17 mouse cellular contexts compared by ENCODE assay signal in the genomic region with DNA sequence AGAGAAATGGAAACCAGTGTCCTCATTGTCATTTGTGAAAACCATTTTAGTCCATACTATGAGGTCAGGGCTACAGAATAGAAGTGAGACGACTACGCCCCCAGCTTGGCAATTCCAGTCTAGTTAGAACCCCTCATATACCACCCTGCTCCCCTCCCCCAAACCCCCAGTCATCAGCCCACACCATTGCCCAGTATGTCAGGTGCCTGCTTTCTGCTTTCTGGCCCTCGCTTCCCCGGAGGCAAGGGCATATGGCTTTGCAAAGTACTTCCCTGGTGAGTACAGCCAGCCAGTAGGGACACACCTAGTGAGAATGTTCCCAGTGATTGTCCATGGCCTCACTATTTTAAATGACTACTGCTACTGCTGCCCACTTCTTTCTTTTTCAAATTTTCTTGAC. TPM values are rescaled to one million over a fixed set of nuclear protein-coding genes. Genes with fewer than 3 reads are reported as not detected.
DNase-seq lines count a peak whose midpoint lies in the region; ATAC-seq and TF ChIP-seq lines count a peak whose summit lies in the region.
"Had no signal": no experiment of that assay in that cellular context is flagged by ENCODE, and none has a peak within 500 bp of the region (broad histone marks: within the 10 kb centered on the region; RNA-seq: fewer than 3 reads in every experiment).

No protein-coding gene starts in this region.

- TF ChIP-seq EP300 in ES-Bruce4 (IDR thresholded peaks at IDR 0.05; ENCODE audit: insufficient read depth, low read depth, low read length): peak; percentile 92

- TF ChIP-seq POLR2A in ES-Bruce4 (IDR thresholded peaks at IDR 0.05; ENCODE audit: insufficient read depth, low read length): no peak

- no peak overlapping the region for H3K27ac ChIP-seq in kidney, embryonic 15.5 days
- peak overlapping the region; percentile 94 for H3K27ac ChIP-seq in ES-Bruce4 (ENCODE audit: insufficient read depth, low read length)
- peak overlapping the region; percentile 52; the same call in 1 of the 2 replicates for H3K27ac ChIP-seq in limb, embryonic 13.5 days
- H3K27ac ChIP-seq: embryonic facial prominence, embryonic 10.5 days; forebrain, embryonic 15.5 days; heart, embryonic 13.5 days; hindbrain, embryonic 12.5 days had no signal

- H3K4me2 ChIP-seq in kidney, embryonic 15.5 days: no peak overlapping the region
- H3K4me2 ChIP-seq in limb, embryonic 13.5 days (replicated peaks): no peak overlapping the region

- H3K9ac ChIP-seq in kidney, embryonic 15.5 days: no peak overlapping the region
- H3K9ac ChIP-seq in ES-Bruce4 (ENCODE audit: low read depth, poor library complexity, severe bottlenecking): no peak overlapping the region
- H3K9ac ChIP-seq in limb, embryonic 13.5 days: no peak overlapping the region
- H3K9ac ChIP-seq: forebrain, embryonic 15.5 days; heart, embryonic 13.5 days; hindbrain, embryonic 12.5 days had no signal

- no peak overlapping the region for H3K4me3 ChIP-seq in kidney, embryonic 15.5 days (replicated peaks)
- no peak overlapping the region for H3K4me3 ChIP-seq in ES-Bruce4 (ENCODE audit: low read depth, low read length)
- no peak overlapping the region for H3K4me3 ChIP-seq in limb, embryonic 13.5 days
- H3K4me3 ChIP-seq: heart, embryonic 13.5 days; hindbrain, embryonic 12.5 days had no signal

- no peaks in the 10 kb centered on the region for H3K36me3 ChIP-seq in kidney, embryonic 15.5 days
- H3K36me3 ChIP-seq in ES-Bruce4 (ENCODE audit: control insufficient read depth, insufficient read depth, low read length, poor library complexity, severe bottlenecking): no peaks in the 10 kb centered on the region
- H3K36me3 ChIP-seq in limb, embryonic 13.5 days: no peaks in the 10 kb centered on the region
- H3K36me3 ChIP-seq: embryonic facial prominence, embryonic 10.5 days; forebrain, embryonic 15.5 days; heart, embryonic 13.5 days; hindbrain, embryonic 12.5 days had no signal

- no peak for ATAC-seq in kidney, embryonic 15.5 days (replicated peaks; ENCODE audit: low FRiP score)
- ATAC-seq in limb, embryonic 13.5 days (ENCODE audit: low FRiP score, low read depth): no peak
- ATAC-seq in inflammation-experienced regulatory T-cells, adult 6 months: no peak
- ATAC-seq: forebrain, embryonic 15.5 days; Patski had no signal

- WGBS in kidney, embryonic 15.5 days: 73% methylated on average over 4 of the region's 4 CpGs
- WGBS in limb, embryonic 13.5 days: 59% methylated on average over 4 of the region's 4 CpGs

- TF ChIP-seq CTCF in ES-Bruce4 (IDR thresholded peaks at IDR 0.05; ENCODE audit: low read depth, low read length): no peak

- peaks cover 79% of the 10 kb centered on the region for H3K27me3 ChIP-seq in kidney, embryonic 15.5 days
- no peaks in the 10 kb centered on the region for H3K27me3 ChIP-seq in ES-Bruce4 (ENCODE audit: control insufficient read depth, insufficient read depth, low read length, poor library complexity, severe bottlenecking)
- peaks cover 9% of the 10 kb centered on the region; the same call in 1 of the 2 replicates for H3K27me3 ChIP-seq in limb, embryonic 13.5 days
- H3K27me3 ChIP-seq: forebrain, embryonic 15.5 days had no signal

- peaks cover 18% of the 10 kb centered on the region for H3K4me1 ChIP-seq in kidney, embryonic 15.5 days
- H3K4me1 ChIP-seq in ES-Bruce4 (ENCODE audit: control insufficient read depth, insufficient read depth, low read length): peaks cover 9% of the 10 kb centered on the region
- peaks cover 55% of the 10 kb centered on the region for H3K4me1 ChIP-seq in limb, embryonic 13.5 days
- H3K4me1 ChIP-seq: heart, embryonic 13.5 days had no signal

- peak; percentile 34 for DNase-seq in kidney, postnatal 14 days
- DNase-seq in ZHBTc4 (ENCODE audit: low read depth, low spot score): peak; percentile 66
- no peak for DNase-seq in ovary, postnatal 14 days (ENCODE audit: low spot score)
- DNase-seq: cerebellum, adult 9-11 months had no signal

- H3K9me3 ChIP-seq in kidney, embryonic 15.5 days (replicated peaks): no peaks in the 10 kb centered on the region
- no peaks in the 10 kb centered on the region for H3K9me3 ChIP-seq in ES-Bruce4 (replicated peaks; ENCODE audit: control insufficient read depth, insufficient read depth, low read length, poor library complexity, severe bottlenecking)
- H3K9me3 ChIP-seq in limb, embryonic 13.5 days: no peaks in the 10 kb centered on the region
- H3K9me3 ChIP-seq: embryonic facial prominence, embryonic 10.5 days; forebrain, embryonic 15.5 days; heart, embryonic 13.5 days; hindbrain, embryonic 12.5 days had no signal

RNA-seq across cellular contexts. Expression of gene Actrt2, which starts 6.3 kb away (rescaled TPM):
- not detected in 2 replicates for polyA plus RNA-seq in kidney, embryonic 15.5 days (2015; fragmentation: Nextera tagmentation; extraction: Ambion mirVana)
- not detected in 2 replicates for polyA plus RNA-seq in ES-Bruce4 (2011; ENCODE audit: insufficient read depth, insufficient read length, low read depth, missing spikeins)
- polyA plus RNA-seq in limb, embryonic 13.5 days (2015; fragmentation: Nextera tagmentation; extraction: Ambion mirVana): not detected in 2 replicates
- polyA plus RNA-seq in inflammation-experienced regulatory T-cells, adult 6 months (2017; shearing (Covaris generic)): not detected
- polyA plus RNA-seq: adrenal gland, adult 2 months; embryonic facial prominence, embryonic 10.5 days; embryonic facial prominence, embryonic 14.5 days; forebrain, embryonic 15.5 days; heart, embryonic 13.5 days; heart, postnatal 0 days; hindbrain, embryonic 12.5 days; hindbrain, embryonic 16.5 days; Patski had no signal

RNA-seq across cellular contexts. Expression of gene Prdm16, which starts 37.3 kb away (rescaled TPM):
- 22.0 and 22.1 TPM in 2 replicates for polyA plus RNA-seq in kidney, embryonic 15.5 days (2015; fragmentation: Nextera tagmentation; extraction: Ambion mirVana)
- polyA plus RNA-seq in ES-Bruce4 (2011; ENCODE audit: insufficient read depth, insufficient read length, low read depth, missing spikeins): 3.1 and 5.4 TPM in 2 replicates
- 58.8 and 64.5 TPM in 2 replicates for polyA plus RNA-seq in limb, embryonic 13.5 days (2015; fragmentation: Nextera tagmentation; extraction: Ambion mirVana)
- 1 to 10 TPM in 1 of 3 experiments, under 1 TPM in 2; 0.58 to 5.2 (median 0.91) TPM for polyA plus RNA-seq in inflammation-experienced regulatory T-cells, adult 6 months (2017; shearing (Covaris generic))
- polyA plus RNA-seq: Patski had no signal
